Mouse (Mus musculus) kidney, embryonic 15.5 days (tissue): Measurements from ENCODE around the gene Bsg. TPM values are rescaled to one million over a fixed set of nuclear protein-coding genes. Genes with fewer than 3 reads are reported as not detected.

Experiments
- ATAC-seq: fragments of 200-750 bp; cut with Nextera tagmentation; replicated peaks from 2 replicates; pipeline ENCODE4 v1.8.0; 2017; ENCODE audit warnings: moderate TSS enrichment; ENCODE audit not compliant: low FRiP score
- H3K27ac ChIP-seq: fragments of 300-500 bp; sonication (generic); 2 replicates; pipeline ENCODE4 v1.5.1; 2015; ENCODE audit warnings: mild to moderate bottlenecking, inconsistent platforms
- H3K27me3 ChIP-seq: fragments of 300-500 bp; sonication (generic); 2 replicates; pipeline ENCODE4 v1.6.1; 2015; ENCODE audit warnings: inconsistent platforms
- H3K36me3 ChIP-seq: fragments of 300-500 bp; sonication (generic); 2 replicates; pipeline ENCODE4 v1.6.1; 2015; ENCODE audit warnings: inconsistent platforms
- H3K4me1 ChIP-seq: fragments of 300-500 bp; sonication (generic); 2 replicates; pipeline ENCODE4 v1.6.1; 2015; ENCODE audit warnings: inconsistent platforms
- H3K4me2 ChIP-seq: fragments of 300-500 bp; sonication (generic); 2 replicates; pipeline ENCODE4 v1.6.1; 2015; ENCODE audit warnings: moderate library complexity, mild to moderate bottlenecking, inconsistent platforms
- H3K4me3 ChIP-seq: fragments of 300-500 bp; sonication (generic); replicated peaks from 2 replicates; pipeline ENCODE4 v1.5.1; 2015; ENCODE audit warnings: mild to moderate bottlenecking, inconsistent platforms
- H3K9ac ChIP-seq: fragments of 300-500 bp; sonication (generic); 2 replicates; pipeline ENCODE4 v1.6.1; 2015; ENCODE audit warnings: mild to moderate bottlenecking, inconsistent platforms
- H3K9me3 ChIP-seq: fragments of 300-500 bp; sonication (generic); replicated peaks from 2 replicates; pipeline ENCODE4 v1.6.1; 2016; ENCODE audit warnings: inconsistent platforms
- WGBS: fragments of 180-500 bp; shearing (Covaris S2); methylation state at CpG from one replicate; pipeline ENCODE4 v1.1.7; 2015; ENCODE audit warnings: mixed read lengths; 5-methylcytosine and 5-hydroxymethylcytosine counted together
- polyA plus RNA-seq: library from polyadenylated mRNA; unstranded; fragments of >200 nt; fragmentation: Nextera tagmentation; extraction: Ambion mirVana; gene quantifications from 2 replicates; pipeline ENCODE4 v1.2.1, GENCODE M21; 2015

Bsg gene
- polyA plus RNA-seq, 1 experiment from 2014 or later = 925 TPM

GRCm38 (mm10) chr10:79684770-79685600 lies 19.3 kb upstream of the Bsg start:
- Histone ChIP-seq H3K9ac (no peak overlapping the region), H3K36me3 (peaks cover 61% of the 10 kb centered on the region), H3K4me2 (no peak overlapping the region), H3K4me1 (peaks cover 25% of the 10 kb centered on the region), H3K27me3 (no peaks in the 10 kb centered on the region), H3K4me3 (no peak overlapping the region), H3K27ac (no peak overlapping the region), H3K9me3 (no peaks in the 10 kb centered on the region)
- no peak for ATAC-seq
- 94% methylated on average over 25 of the region's 25 CpGs for WGBS

GRCm38 (mm10) chr10:79686219-79686618 lies 18.1 kb upstream of the Bsg start:
- no peaks in the 10 kb centered on the region for H3K27me3 ChIP-seq
- H3K9me3 ChIP-seq = no peaks in the 10 kb centered on the region
- H3K36me3 ChIP-seq = peaks cover 62% of the 10 kb centered on the region
- H3K4me1 ChIP-seq = peaks cover 19% of the 10 kb centered on the region
- no peak overlapping the region for H3K4me3 ChIP-seq
- no peak for ATAC-seq
- no peak overlapping the region for H3K27ac ChIP-seq
- no peak overlapping the region for H3K9ac ChIP-seq
- WGBS = 93% methylated on average over 2 of the region's 2 CpGs
- no peak overlapping the region for H3K4me2 ChIP-seq

GRCm38 (mm10) chr10:79686691-79687090 lies 17.6 kb upstream of the Bsg start:
- Histone ChIP-seq H3K9me3 (no peaks in the 10 kb centered on the region), H3K9ac (no peak overlapping the region), H3K27me3 (no peaks in the 10 kb centered on the region), H3K4me1 (peaks cover 16% of the 10 kb centered on the region), H3K27ac (no peak overlapping the region), H3K4me2 (no peak overlapping the region), H3K36me3 (peaks cover 62% of the 10 kb centered on the region), H3K4me3 (no peak overlapping the region)
- no peak for ATAC-seq
- 86% methylated on average over 1 of the region's 1 CpGs for WGBS

- H3K36me3 ChIP-seq = peaks cover 62% of the 10 kb centered on the region
- H3K4me2 ChIP-seq = no peak overlapping the region
- H3K9ac ChIP-seq = no peak overlapping the region
- H3K4me3 ChIP-seq = no peak overlapping the region
- no peaks in the 10 kb centered on the region for H3K27me3 ChIP-seq
- H3K27ac ChIP-seq = no peak overlapping the region
- 95% methylated on average over 6 of the region's 6 CpGs for WGBS
- H3K4me1 ChIP-seq = peaks cover 16% of the 10 kb centered on the region
- no peak for ATAC-seq
- H3K9me3 ChIP-seq = 0 out of 2 replicates have a peak, but pooled peaks cover 4% of the 10 kb centered on the region
These were observed 16.8 kb upstream of the Bsg start for GRCm38 (mm10) chr10:79687513-79687912.

GRCm38 (mm10) chr10:79688720-79689119 lies 15.6 kb upstream of the Bsg start, which contains the start of gene Gzmm:
Gzmm (plus strand) TSS chr10:79689020.
- H3K4me3 ChIP-seq = no peak within 1 kb of the TSS
- ATAC-seq = no peak
- WGBS = 75% methylated on average over 4 of the region's 4 CpGs
- H3K9ac ChIP-seq = no peak within 1 kb of the TSS
- H3K36me3 ChIP-seq = peaks cover 62% of the 10 kb centered on the region
- H3K27me3 ChIP-seq = no peaks in the 10 kb centered on the region
- H3K4me1 ChIP-seq = peaks cover 7% of the 10 kb centered on the region
- no peak within 1 kb of the TSS for H3K27ac ChIP-seq
- H3K9me3 ChIP-seq = 0 out of 2 replicates have a peak, but pooled peaks cover 4% of the 10 kb centered on the region
- H3K4me2 ChIP-seq = no peak within 1 kb of the TSS

GRCm38 (mm10) chr10:79689178-79689577 lies 15.1 kb upstream of the Bsg start:
- 83% methylated on average over 3 of the region's 3 CpGs for WGBS
- Histone ChIP-seq H3K4me3 (no peak overlapping the region), H3K27ac (no peak overlapping the region), H3K4me1 (peaks cover 2% of the 10 kb centered on the region), H3K27me3 (no peaks in the 10 kb centered on the region), H3K4me2 (no peak overlapping the region), H3K36me3 (peaks cover 59% of the 10 kb centered on the region), H3K9ac (no peak overlapping the region), H3K9me3 (0 out of 2 replicates have a peak, but pooled peaks cover 4% of the 10 kb centered on the region)
- no peak for ATAC-seq

- 96% methylated on average over 2 of the region's 2 CpGs for WGBS
- Histone ChIP-seq H3K9me3 (0 out of 2 replicates have a peak, but pooled peaks cover 4% of the 10 kb centered on the region), H3K4me2 (no peak overlapping the region), H3K36me3 (peaks cover 30% of the 10 kb centered on the region), H3K4me3 (no peak overlapping the region), H3K9ac (no peak overlapping the region), H3K4me1 (peaks cover 16% of the 10 kb centered on the region), H3K27ac (no peak overlapping the region), H3K27me3 (no peaks in the 10 kb centered on the region)
- no peak for ATAC-seq
These were observed 12.2 kb upstream of the Bsg start for GRCm38 (mm10) chr10:79691986-79692548.

GRCm38 (mm10) chr10:79693580-79694378 lies 10.5 kb upstream of the Bsg start:
- Histone ChIP-seq H3K36me3 (peaks cover 13% of the 10 kb centered on the region), H3K4me2 (no peak overlapping the region), H3K4me3 (no peak overlapping the region), H3K9ac (no peak overlapping the region), H3K27ac (no peak overlapping the region), H3K9me3 (0 out of 2 replicates have a peak, but pooled peaks cover 4% of the 10 kb centered on the region), H3K4me1 (peaks cover 16% of the 10 kb centered on the region), H3K27me3 (no peaks in the 10 kb centered on the region)
- ATAC-seq = no peak
- 71% methylated on average over 12 of the region's 12 CpGs for WGBS

- H3K36me3 ChIP-seq = peaks cover 7% of the 10 kb centered on the region
- WGBS = 84% methylated on average over 6 of the region's 6 CpGs
- ATAC-seq = no peak
These were observed 10.0 kb upstream of the Bsg start for GRCm38 (mm10) chr10:79694379-79694655.

GRCm38 (mm10) chr10:79695231-79696128 lies 8.8 kb upstream of the Bsg start:
- peak overlapping the region; percentile 87 for H3K27ac ChIP-seq
- 64% methylated on average over 13 of the region's 13 CpGs for WGBS
- H3K4me1 ChIP-seq = peaks cover 17% of the 10 kb centered on the region
- no peak overlapping the region for H3K9ac ChIP-seq
- 0 out of 2 replicates have a peak, but pooled peaks cover 4% of the 10 kb centered on the region for H3K9me3 ChIP-seq
- ATAC-seq = 0 out of 2 replicates have a peak, but pooled peaks have one; percentile 33
- no peak overlapping the region for H3K4me2 ChIP-seq
- H3K36me3 ChIP-seq = no peaks in the 10 kb centered on the region
- H3K27me3 ChIP-seq = no peaks in the 10 kb centered on the region
- no peak overlapping the region for H3K4me3 ChIP-seq

More at GRCm38 (mm10) chr10:79694379-79694655, 10.0 kb upstream of the Bsg start:
- no peak overlapping the region for H3K4me3 ChIP-seq
- H3K9me3 ChIP-seq = 0 out of 2 replicates have a peak, but pooled peaks cover 4% of the 10 kb centered on the region
- H3K27ac ChIP-seq = no peak overlapping the region
- H3K4me1 ChIP-seq = peaks cover 16% of the 10 kb centered on the region
- H3K9ac ChIP-seq = no peak overlapping the region
- no peak overlapping the region for H3K4me2 ChIP-seq
- H3K27me3 ChIP-seq = no peaks in the 10 kb centered on the region

- Histone ChIP-seq H3K4me1 (peaks cover 23% of the 10 kb centered on the region), H3K27ac (peak overlapping the region; percentile 87), H3K27me3 (no peaks in the 10 kb centered on the region), H3K4me3 (no peak overlapping the region), H3K4me2 (no peak overlapping the region), H3K9ac (no peak overlapping the region), H3K9me3 (0 out of 2 replicates have a peak, but pooled peaks cover 4% of the 10 kb centered on the region), H3K36me3 (no peaks in the 10 kb centered on the region)
- 56% methylated on average over 9 of the region's 9 CpGs for WGBS
- no peak for ATAC-seq
These were observed 8.1 kb upstream of the Bsg start for GRCm38 (mm10) chr10:79696129-79696651.
